Mouse (Mus musculus) cerebellum, adult 11-12 months (tissue): ENCODE measurements around the gene Rab4b.

Experiments used
- DNase-seq: peaks from one replicate; pipeline ENCODE4 v3.0.0; 2022

The Rab4b gene

GRCm38 (mm10) chr7:27159256-27159655 lies 19.4 kb downstream of the Rab4b start:
- DNase-seq: peak; percentile 39

GRCm38 (mm10) chr7:27158171-27158570 lies 20.5 kb downstream of the Rab4b start:
- DNase-seq: peak; percentile 24

GRCm38 (mm10) chr7:27156005-27156404 lies 22.7 kb downstream of the Rab4b start:
- DNase-seq: peak; percentile 29

GRCm38 (mm10) chr7:27153205-27153764 lies 25.4 kb downstream of the Rab4b start, which contains the start of gene Cyp2t4:
TSS of gene Cyp2t4 (plus strand) at chr7:27153714.
- DNase-seq: peak; percentile 28

GRCm38 (mm10) chr7:27136410-27136996 lies 42.2 kb downstream of the Rab4b start:
- no peak for DNase-seq

GRCm38 (mm10) chr7:27133757-27134156 lies 44.9 kb downstream of the Rab4b start:
- DNase-seq: no peak

- no peak for DNase-seq
Observed at GRCm38 (mm10) chr7:27133156-27133555, 45.5 kb downstream of the Rab4b start.

GRCm38 (mm10) chr7:27132588-27132987 lies 46.1 kb downstream of the Rab4b start:
- DNase-seq: peak; percentile 17

GRCm38 (mm10) chr7:27131387-27131786 lies 47.3 kb downstream of the Rab4b start:
- DNase-seq: no peak

- DNase-seq: no peak
Observed at GRCm38 (mm10) chr7:27130521-27131370, 48.0 kb downstream of the Rab4b start.

- no peak for DNase-seq
Observed at GRCm38 (mm10) chr7:27129811-27130210, 48.9 kb downstream of the Rab4b start.

GRCm38 (mm10) chr7:27128946-27129345 lies 49.8 kb downstream of the Rab4b start:
- DNase-seq: no peak

- DNase-seq: no peak
Observed at GRCm38 (mm10) chr7:27128162-27128561, 50.5 kb downstream of the Rab4b start.

- no peak for DNase-seq
Observed at GRCm38 (mm10) chr7:27124969-27125368, 53.7 kb downstream of the Rab4b start.

GRCm38 (mm10) chr7:27124305-27124832 lies 54.3 kb downstream of the Rab4b start:
- DNase-seq: no peak

GRCm38 (mm10) chr7:27119676-27120075 lies 59.0 kb downstream of the Rab4b start, which contains the start of gene Cyp2f2:
TSS of gene Cyp2f2 (plus strand) at chr7:27119909.
- DNase-seq: no peak
